Mouse (Mus musculus) MEL (cell line): ENCODE results near the gene Slc16a6.

ENCODE experiments used
- CTCF ChIP-seq, 3 experiments: IDR thresholded peaks in 2 of 3; conservative IDR thresholded peaks in 1 of 3; 2 replicates each; pipeline ENCODE4 v1.5.1; 2011 to 2012; ENCODE audit warnings: low read length in 3 of 3, low read depth in 2 of 3, mild to moderate bottlenecking in 2 of 3, improper control_type of control experiment in 1 of 3, inconsistent platforms in 1 of 3, mixed read lengths in 1 of 3, moderate library complexity in 1 of 3; ENCODE audit not compliant: control insufficient read depth in 1 of 3, insufficient read depth in 1 of 3, poor library complexity in 1 of 3, severe bottlenecking in 1 of 3
- EP300 ChIP-seq, 2 experiments: IDR thresholded peaks; 2 replicates each; pipeline ENCODE4 v1.6.1; 2011; ENCODE audit warnings: improper control_type of control experiment in 2 of 2, low read length in 2 of 2, low read depth in 1 of 2, mild to moderate bottlenecking in 1 of 2
- ETS1 ChIP-seq: IDR thresholded peaks from 2 replicates; pipeline ENCODE4 v1.6.1; 2012; ENCODE audit warnings: low read depth, mild to moderate bottlenecking, inconsistent platforms, low read length, improper control_type of control experiment, moderate library complexity
- MAFK ChIP-seq: IDR thresholded peaks from 2 replicates; pipeline ENCODE4 v1.6.1; 2011; ENCODE audit warnings: low read depth, mild to moderate bottlenecking, low read length, improper control_type of control experiment, borderline replicate concordance
- MAX ChIP-seq: IDR thresholded peaks from 2 replicates; pipeline ENCODE4 v1.6.1; 2011; ENCODE audit warnings: low read length, improper control_type of control experiment
- MEF2A ChIP-seq: IDR thresholded peaks from 2 replicates; pipeline ENCODE4 v1.6.1; 2014; ENCODE audit warnings: low read depth, mild to moderate bottlenecking, inconsistent platforms, low read length, improper control_type of control experiment; ENCODE audit not compliant: poor library complexity, insufficient replicate concordance, severe bottlenecking; ENCODE audit errors: extremely low read depth
- POLR2A ChIP-seq, 2 experiments: IDR thresholded peaks; 2 replicates each; pipeline ENCODE4 v1.6.1; 2011 to 2012; ENCODE audit warnings: low read length in 2 of 2, mild to moderate bottlenecking in 2 of 2, control low read depth in 1 of 2, improper control_type of control experiment in 1 of 2, low read depth in 1 of 2, moderate library complexity in 1 of 2; ENCODE audit not compliant: control insufficient read depth in 1 of 2, insufficient read depth in 1 of 2, poor library complexity in 1 of 2

GRCm38 (mm10) chr11:109474836-109475235 lies 1.4 kb upstream of the Slc16a6 start:
- TF ChIP-seq CTCF (IDR thresholded peaks at IDR 0.05 in 2 of 3, conservative IDR thresholded peaks at IDR 0.05 in 1 of 3; ENCODE audit: control insufficient read depth in 1 of 3, insufficient read depth in 1 of 3, low read depth in 2 of 3, low read length in 3 of 3, poor library complexity in 1 of 3, severe bottlenecking in 1 of 3) (no peak), ETS1 (no peak), POLR2A (IDR thresholded peaks at IDR 0.05; ENCODE audit: control insufficient read depth in 1 of 2, insufficient read depth in 1 of 2, low read depth in 1 of 2, low read length in 2 of 2, poor library complexity in 1 of 2) (no peak), MAX (no peak), EP300 (IDR thresholded peaks at IDR 0.05; ENCODE audit: low read depth in 1 of 2, low read length in 2 of 2) (no peak), MAFK (no peak), MEF2A (no peak)
